Mouse (Mus musculus): ENCODE measurements around the gene Fntb.

DNA sequence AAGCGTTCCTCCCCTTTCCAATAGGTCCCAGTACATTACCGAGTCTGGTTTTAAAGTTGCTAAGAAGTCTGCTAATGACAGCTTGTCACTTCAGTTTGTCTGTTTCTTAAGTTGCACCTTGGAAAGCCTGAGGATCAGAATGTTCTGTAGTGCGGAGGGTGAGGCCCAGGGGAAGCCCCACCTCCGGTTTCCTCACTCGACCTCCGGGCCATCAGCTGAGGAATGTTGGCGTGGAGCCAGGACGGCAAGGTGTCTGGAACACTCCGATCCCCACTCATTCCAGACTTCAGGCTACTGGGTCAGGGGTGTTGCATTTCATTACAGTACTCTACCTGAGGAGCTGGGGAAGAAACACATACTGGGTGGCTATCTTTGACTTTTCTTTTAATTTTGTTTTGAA lies 118.4 kb downstream of the Fntb start:
- no peak for TF ChIP-seq POLR2A (IDR thresholded peaks at IDR 0.05; ENCODE audit: low read depth, low read length)
- TF ChIP-seq CTCF (conservative IDR thresholded peaks at IDR 0.05; ENCODE audit: insufficient read depth, insufficient read length, low read depth, low read length): no peak
